Mouse (Mus musculus) ES-E14 (cell line): ENCODE measurements around the gene Pcsk7.

ENCODE experiments used
- CHD2 ChIP-seq: IDR thresholded peaks from 2 replicates; pipeline ENCODE4 v1.6.1; 2014; ENCODE audit warnings: mild to moderate bottlenecking, low read depth, low read length, inconsistent platforms
- MAFK ChIP-seq: IDR thresholded peaks from 2 replicates; pipeline ENCODE4 v1.6.1; 2014; ENCODE audit warnings: mild to moderate bottlenecking, low read depth, low read length, inconsistent platforms; ENCODE audit not compliant: insufficient read depth
- ZC3H11A ChIP-seq: IDR thresholded peaks from 2 replicates; pipeline ENCODE4 v1.6.1; 2012; ENCODE audit warnings: low read depth, mild to moderate bottlenecking, inconsistent platforms, low read length, borderline replicate concordance

GRCm38 (mm10) chr9:45953511-45954293 is 47.4 kb downstream of the Pcsk7 start:
- TF ChIP-seq ZC3H11A (no peak), MAFK (no peak), CHD2 (no peak)
